Mouse (Mus musculus) spleen, adult 12 weeks (tissue): ENCODE results near the gene Tsc22d2.
"Not testable (repeated sequence)": the region's sequence is repeated elsewhere in the genome, so short reads cannot be mapped to it uniquely, and the experiment has no call there.

ENCODE experiments used
- DNase-seq: peaks from one replicate; pipeline ENCODE4 v3.0.0; 2022; ENCODE audit warnings: low spot score

The Tsc22d2 gene

GRCm38 (mm10) chr3:58434414-58434813 is 19.9 kb downstream of the Tsc22d2 start:
- no peak for DNase-seq

- DNase-seq = peak; percentile 26
These were observed 33.7 kb downstream of the Tsc22d2 start for GRCm38 (mm10) chr3:58448230-58448629.

GRCm38 (mm10) chr3:58449487-58449886 is 35.0 kb downstream of the Tsc22d2 start:
- no peak for DNase-seq

- DNase-seq = no peak
These were observed 40.1 kb downstream of the Tsc22d2 start for GRCm38 (mm10) chr3:58454414-58455205.

GRCm38 (mm10) chr3:58455255-58455654 is 40.7 kb downstream of the Tsc22d2 start:
- no peak for DNase-seq

GRCm38 (mm10) chr3:58469655-58470437 is 55.3 kb downstream of the Tsc22d2 start:
- DNase-seq = no peak

- not testable (repeated sequence) for DNase-seq
These were observed 60.8 kb downstream of the Tsc22d2 start for GRCm38 (mm10) chr3:58475298-58475697.

GRCm38 (mm10) chr3:58478755-58479455 is 64.4 kb downstream of the Tsc22d2 start:
- DNase-seq = no peak

GRCm38 (mm10) chr3:58485883-58486282 is 71.4 kb downstream of the Tsc22d2 start:
- DNase-seq = no peak

GRCm38 (mm10) chr3:58487121-58487520 is 72.6 kb downstream of the Tsc22d2 start:
- no peak for DNase-seq

- no peak for DNase-seq
These were observed 73.7 kb downstream of the Tsc22d2 start for GRCm38 (mm10) chr3:58487999-58488775.

GRCm38 (mm10) chr3:58490787-58491186 is 76.3 kb downstream of the Tsc22d2 start:
- DNase-seq = no peak

- no peak for DNase-seq
These were observed 79.1 kb downstream of the Tsc22d2 start for GRCm38 (mm10) chr3:58493621-58494020.

GRCm38 (mm10) chr3:58501961-58502360 is 87.4 kb downstream of the Tsc22d2 start:
- DNase-seq = no peak

- DNase-seq = no peak
These were observed 89.3 kb downstream of the Tsc22d2 start for GRCm38 (mm10) chr3:58503720-58504333.

GRCm38 (mm10) chr3:58504676-58505075 is 90.2 kb downstream of the Tsc22d2 start:
- DNase-seq = no peak

GRCm38 (mm10) chr3:58508020-58508750 is 93.7 kb downstream of the Tsc22d2 start:
- DNase-seq = no peak

GRCm38 (mm10) chr3:58511581-58511980 is 97.1 kb downstream of the Tsc22d2 start:
- DNase-seq = no peak

- no peak for DNase-seq
These were observed 98.2 kb downstream of the Tsc22d2 start for GRCm38 (mm10) chr3:58512740-58513139.

GRCm38 (mm10) chr3:58513483-58513882 is 99.0 kb downstream of the Tsc22d2 start:
- no peak for DNase-seq
